Mouse (Mus musculus) erythroblast, embryonic 14.5 days (primary cell): ENCODE measurements around the gene Shisa9.

Experiments used
- GATA1 ChIP-seq: IDR thresholded peaks from 2 replicates; pipeline ENCODE4 v1.6.1; 2012; ENCODE audit warnings: low read length, inconsistent platforms, mixed read lengths
- TAL1 ChIP-seq: IDR thresholded peaks from 3 replicates; pipeline ENCODE4 v1.6.1; 2012; ENCODE audit warnings: low read length, inconsistent platforms, mixed read lengths

DNA sequence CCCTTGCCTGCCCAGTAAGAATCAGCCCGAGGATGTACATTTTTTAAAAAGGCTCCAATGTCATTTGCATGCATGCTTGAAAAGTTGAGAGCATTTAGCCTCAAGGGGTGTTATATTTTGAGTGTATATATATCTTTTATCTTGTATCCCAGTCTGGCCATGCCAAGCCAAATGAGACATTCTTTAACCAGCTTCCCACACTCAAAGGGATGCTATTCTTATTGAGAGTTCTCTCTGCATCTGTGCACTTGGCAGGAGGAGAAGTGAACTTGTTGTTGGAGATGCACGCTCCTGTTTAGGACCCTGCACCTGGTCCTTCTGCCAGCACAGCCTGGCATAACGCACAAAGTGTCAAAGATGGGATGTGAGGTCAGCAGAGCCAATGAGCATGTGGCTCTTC is 135.6 kb downstream of the Shisa9 start:
- TF ChIP-seq GATA1 (no peak), TAL1 (no peak)
